Mouse (Mus musculus): Measurements from ENCODE around the gene Tbcc.

Gene Tbcc

GRCm38 (mm10) chr17:46870204-46870798, 20.2 kb upstream of the Tbcc start:
- DNase-seq (ENCODE audit: low spot score in 2 of 2) = no peak

- DNase-seq (ENCODE audit: low spot score in 2 of 2) = no peak
Observed at GRCm38 (mm10) chr17:46870913-46871312, 19.6 kb upstream of the Tbcc start.

GRCm38 (mm10) chr17:46872806-46873205, 17.7 kb upstream of the Tbcc start:
- no peak for DNase-seq (ENCODE audit: low spot score in 2 of 2)

GRCm38 (mm10) chr17:46874133-46874532, 16.4 kb upstream of the Tbcc start:
- DNase-seq (ENCODE audit: low spot score in 2 of 2) = no peak

DNA sequence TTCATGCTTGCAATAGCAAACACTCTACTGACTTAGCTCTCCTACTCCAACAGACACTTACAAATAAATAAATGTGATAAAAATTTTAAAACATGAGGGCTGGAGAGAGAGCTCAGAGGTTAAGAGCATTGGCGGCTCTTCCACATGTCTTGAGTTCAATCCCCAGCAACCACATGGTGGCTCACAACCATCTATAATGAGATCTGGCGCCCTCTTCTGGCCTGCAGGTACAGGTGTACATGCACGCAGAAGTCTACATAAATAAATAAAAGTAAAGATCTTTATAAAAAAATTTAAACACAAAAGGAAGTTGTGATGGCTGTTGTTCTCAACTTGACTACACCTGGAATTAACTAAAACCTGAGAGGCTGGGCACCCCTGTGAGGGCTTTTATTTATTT, 14.9 kb upstream of the Tbcc start:
- no peak for DNase-seq (ENCODE audit: low spot score in 2 of 2)

DNA sequence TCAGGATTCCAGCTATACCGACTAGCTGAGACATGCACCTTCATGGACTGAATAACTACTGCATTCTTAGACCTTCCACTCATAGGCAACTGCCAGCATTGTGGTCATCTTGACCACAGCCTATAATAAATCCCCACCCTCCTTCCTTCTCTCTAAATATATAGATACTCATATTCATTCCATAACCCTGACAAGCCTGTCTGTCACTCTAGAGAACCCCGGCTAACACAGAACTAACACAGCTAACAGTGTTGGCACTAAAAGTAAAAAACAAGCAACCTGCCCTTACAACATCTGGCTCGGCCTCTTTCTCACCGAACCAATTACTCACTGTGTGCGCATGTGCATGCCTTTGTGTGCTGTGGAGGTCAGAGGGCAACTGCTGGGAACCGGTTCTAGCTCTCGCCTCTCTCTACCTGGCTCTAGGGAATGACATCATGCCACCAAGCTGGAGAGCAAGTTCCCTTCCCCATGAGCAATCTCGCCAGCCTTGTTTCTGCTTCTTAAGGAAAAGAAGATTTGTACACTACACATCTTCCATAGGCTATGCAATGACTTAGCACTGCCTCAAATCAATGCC, 14.0 kb upstream of the Tbcc start:
- no peak for DNase-seq (ENCODE audit: low spot score in 2 of 2)

- DNase-seq (ENCODE audit: low spot score in 2 of 2) = no peak
Observed at GRCm38 (mm10) chr17:46877061-46877460, 13.4 kb upstream of the Tbcc start.

GRCm38 (mm10) chr17:46879841-46880311, 10.6 kb upstream of the Tbcc start:
- DNase-seq (ENCODE audit: low spot score in 2 of 2) = no peak

DNA sequence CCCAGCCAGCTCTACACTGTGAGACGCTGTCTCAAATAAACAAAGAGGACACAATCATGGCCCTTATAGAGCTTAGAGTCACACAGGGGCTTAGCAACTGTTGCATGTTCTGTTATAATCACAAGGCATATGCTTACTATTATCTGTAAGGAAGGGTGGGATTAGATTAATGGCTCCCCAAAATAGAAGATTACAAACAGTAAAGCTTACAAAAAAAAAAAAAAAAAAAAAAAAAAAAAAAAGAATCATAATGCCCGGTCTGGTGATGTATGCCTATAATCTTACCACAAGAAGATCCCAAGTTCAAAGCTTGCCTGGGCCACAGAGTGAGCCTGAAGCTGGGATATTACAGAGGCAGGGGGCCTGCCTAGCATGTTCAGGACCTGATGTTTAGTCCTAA, 10.2 kb upstream of the Tbcc start:
- no peak for DNase-seq (ENCODE audit: low spot score in 2 of 2)

GRCm38 (mm10) chr17:46881728-46882127, 8.8 kb upstream of the Tbcc start:
- no peak for DNase-seq (ENCODE audit: low spot score in 2 of 2)

- no peak for DNase-seq (ENCODE audit: low spot score in 2 of 2)
Observed at GRCm38 (mm10) chr17:46883107-46883506, 7.4 kb upstream of the Tbcc start.

- no peak for DNase-seq (ENCODE audit: low spot score in 2 of 2)
Observed at GRCm38 (mm10) chr17:46884766-46885165, 5.7 kb upstream of the Tbcc start.

- DNase-seq (ENCODE audit: low spot score in 2 of 2) = no peak
Observed at GRCm38 (mm10) chr17:46885218-46885909, 5.1 kb upstream of the Tbcc start.

- DNase-seq (ENCODE audit: low spot score in 2 of 2) = no peak
Observed at GRCm38 (mm10) chr17:46885910-46886643, 4.4 kb upstream of the Tbcc start.

GRCm38 (mm10) chr17:46888511-46889212, 1.8 kb upstream of the Tbcc start:
- DNase-seq (ENCODE audit: low spot score in 2 of 2) = peak in 1 of 2 experiments; percentile 43

DNA sequence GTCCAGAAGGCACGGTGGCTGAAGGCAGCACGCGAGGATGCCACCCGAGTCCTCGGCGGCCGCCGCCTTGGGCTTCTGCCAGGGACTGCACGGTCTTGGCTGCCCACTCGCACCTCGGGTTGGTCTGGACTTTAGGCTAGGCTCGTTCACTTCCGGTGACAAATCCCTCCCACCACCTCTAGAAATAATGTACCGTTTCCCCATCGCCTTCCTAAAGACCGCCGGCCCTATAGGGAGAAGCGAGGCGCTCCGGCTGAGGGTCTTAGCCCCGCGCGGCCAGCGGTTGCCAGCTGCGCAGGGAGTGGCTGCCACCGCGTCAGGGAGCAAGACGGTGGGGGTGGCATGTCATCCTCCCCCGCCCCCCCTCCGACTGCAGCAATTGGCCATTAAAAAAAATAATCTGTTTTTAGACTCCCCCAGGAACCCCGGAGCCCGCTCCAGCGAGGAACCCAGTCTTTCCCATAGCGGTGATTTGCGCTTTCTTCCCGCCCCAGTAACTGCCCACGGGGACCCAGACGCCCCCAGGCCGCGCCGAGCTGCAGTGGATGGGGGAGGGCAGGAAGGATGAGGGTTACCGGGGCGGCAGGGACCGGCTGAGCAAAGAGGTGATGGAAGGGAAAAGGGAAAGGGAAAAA, 917 bp upstream of the Tbcc start:
- peak; percentile 64 to 71 for DNase-seq (ENCODE audit: low spot score in 2 of 2)

GRCm38 (mm10) chr17:46890843-46891594, 535 bp downstream of the Tbcc start:
- DNase-seq (ENCODE audit: low spot score in 2 of 2) = peak in 1 of 2 experiments; percentile 34

GRCm38 (mm10) chr17:46895426-46895825, 4.9 kb downstream of the Tbcc start:
- DNase-seq (ENCODE audit: low spot score in 2 of 2) = no peak

- no peak for DNase-seq (ENCODE audit: low spot score in 2 of 2)
Observed at GRCm38 (mm10) chr17:46897221-46897950, 6.9 kb downstream of the Tbcc start.

- no peak for DNase-seq (ENCODE audit: low spot score in 2 of 2)
Observed at GRCm38 (mm10) chr17:46900941-46901340, 10.5 kb downstream of the Tbcc start.
